Mouse (Mus musculus): ENCODE results near the gene Fam71e1. TPM values are rescaled to one million over a fixed set of nuclear protein-coding genes. Genes with fewer than 3 reads are reported as not detected.

Fam71e1 gene
- polyA plus RNA-seq, 1 experiment from 2014 or later, result 10.8 TPM

GRCm38 (mm10) chr7:44488545-44488944, 7.8 kb upstream of the Fam71e1 start:
- no peak overlapping the region for H3K27ac ChIP-seq (replicated peaks; ENCODE audit: low read depth, low read length)
- DNase-seq (ENCODE audit: low spot score) (no peak), ATAC-seq (replicated peaks; ENCODE audit: insufficient number of reproducible peaks, low FRiP score, low TSS enrichment, low read depth) (no peak)
- no peak overlapping the region for H3K4me3 ChIP-seq (ENCODE audit: low read depth, low read length)
- no peak overlapping the region for H3K4me2 ChIP-seq (ENCODE audit: low read depth, low read length)
- WGBS, result 86% methylated on average over 8 of the region's 8 CpGs
- no peaks in the 10 kb centered on the region for H3K4me1 ChIP-seq (ENCODE audit: control insufficient read depth, insufficient read depth, low read length)
- H3K9ac ChIP-seq (replicated peaks; ENCODE audit: low read length), result no peak overlapping the region
- peaks cover 2% of the 10 kb centered on the region; the same call in 1 of the 2 replicates for H3K36me3 ChIP-seq (replicated peaks; ENCODE audit: control insufficient read depth, insufficient read depth, low read depth, low read length)
- no peaks in the 10 kb centered on the region for H3K9me3 ChIP-seq (replicated peaks; ENCODE audit: control insufficient read depth, low read length)
- H3K27me3 ChIP-seq (ENCODE audit: control insufficient read depth, insufficient read depth, low read length), result no peaks in the 10 kb centered on the region

GRCm38 (mm10) chr7:44490281-44490680, 6.1 kb upstream of the Fam71e1 start:
- no peak overlapping the region for H3K9ac ChIP-seq (replicated peaks; ENCODE audit: low read length)
- H3K27ac ChIP-seq (replicated peaks; ENCODE audit: low read depth, low read length), result no peak overlapping the region
- no peaks in the 10 kb centered on the region for H3K27me3 ChIP-seq (ENCODE audit: control insufficient read depth, insufficient read depth, low read length)
- no peaks in the 10 kb centered on the region; the same call in 1 of the 2 replicates for H3K4me1 ChIP-seq (ENCODE audit: control insufficient read depth, insufficient read depth, low read length)
- no peak overlapping the region for H3K4me3 ChIP-seq (ENCODE audit: low read depth, low read length)
- ATAC-seq (replicated peaks; ENCODE audit: insufficient number of reproducible peaks, low FRiP score, low TSS enrichment, low read depth) (no peak), DNase-seq (ENCODE audit: low spot score) (no peak)
- H3K9me3 ChIP-seq (replicated peaks; ENCODE audit: control insufficient read depth, low read length), result no peaks in the 10 kb centered on the region
- 83% methylated on average over 4 of the region's 4 CpGs for WGBS
- H3K4me2 ChIP-seq (ENCODE audit: low read depth, low read length), result no peak overlapping the region
- peaks cover 2% of the 10 kb centered on the region; the same call in 1 of the 2 replicates for H3K36me3 ChIP-seq (replicated peaks; ENCODE audit: control insufficient read depth, insufficient read depth, low read depth, low read length)

GRCm38 (mm10) chr7:44491391-44491790, 5.0 kb upstream of the Fam71e1 start:
- H3K36me3 ChIP-seq (replicated peaks; ENCODE audit: control insufficient read depth, insufficient read depth, low read depth, low read length), result peaks cover 2% of the 10 kb centered on the region; the same call in 1 of the 2 replicates
- no peak for DNase-seq (ENCODE audit: low spot score)
- no peak overlapping the region for H3K9ac ChIP-seq (replicated peaks; ENCODE audit: low read length)
- H3K27me3 ChIP-seq (ENCODE audit: control insufficient read depth, insufficient read depth, low read length), result no peaks in the 10 kb centered on the region
- no peak overlapping the region for H3K4me2 ChIP-seq (ENCODE audit: low read depth, low read length)
- WGBS, result 91% methylated on average over 5 of the region's 5 CpGs
- H3K9me3 ChIP-seq (replicated peaks; ENCODE audit: control insufficient read depth, low read length), result no peaks in the 10 kb centered on the region
- H3K27ac ChIP-seq (replicated peaks; ENCODE audit: low read depth, low read length), result no peak overlapping the region
- no peaks in the 10 kb centered on the region; the same call in 1 of the 2 replicates for H3K4me1 ChIP-seq (ENCODE audit: control insufficient read depth, insufficient read depth, low read length)
- H3K4me3 ChIP-seq (ENCODE audit: low read depth, low read length), result no peak overlapping the region
- ATAC-seq (replicated peaks; ENCODE audit: insufficient number of reproducible peaks, low FRiP score, low TSS enrichment, low read depth), result no peak

- ATAC-seq (replicated peaks; ENCODE audit: insufficient number of reproducible peaks, low FRiP score, low TSS enrichment, low read depth), result no peak
- WGBS, result 93% methylated on average over 21 of the region's 21 CpGs
- H3K4me2 ChIP-seq (ENCODE audit: low read depth, low read length), result no peak overlapping the region
- H3K27ac ChIP-seq (replicated peaks; ENCODE audit: low read depth, low read length), result no peak overlapping the region
- H3K4me3 ChIP-seq (ENCODE audit: low read depth, low read length), result no peak overlapping the region
- no peaks in the 10 kb centered on the region for H3K27me3 ChIP-seq (ENCODE audit: control insufficient read depth, insufficient read depth, low read length)
- no peaks in the 10 kb centered on the region for H3K9me3 ChIP-seq (replicated peaks; ENCODE audit: control insufficient read depth, low read length)
- peaks cover 2% of the 10 kb centered on the region; the same call in 1 of the 2 replicates for H3K36me3 ChIP-seq (replicated peaks; ENCODE audit: control insufficient read depth, insufficient read depth, low read depth, low read length)
- no peaks in the 10 kb centered on the region; the same call in 1 of the 2 replicates for H3K4me1 ChIP-seq (ENCODE audit: control insufficient read depth, insufficient read depth, low read length)
- H3K9ac ChIP-seq (replicated peaks; ENCODE audit: low read length), result no peak overlapping the region
- no peak for DNase-seq (ENCODE audit: low spot score)
Measured at GRCm38 (mm10) chr7:44492166-44492826, 4.1 kb upstream of the Fam71e1 start.

GRCm38 (mm10) chr7:44494681-44495080, 1.7 kb upstream of the Fam71e1 start:
- Histone ChIP-seq H3K27ac (replicated peaks; ENCODE audit: low read depth, low read length) (no peak overlapping the region), H3K4me3 (ENCODE audit: low read depth, low read length) (no peak overlapping the region), H3K36me3 (replicated peaks; ENCODE audit: control insufficient read depth, insufficient read depth, low read depth, low read length) (peaks cover 2% of the 10 kb centered on the region; the same call in 1 of the 2 replicates), H3K4me2 (ENCODE audit: low read depth, low read length) (no peak overlapping the region), H3K9me3 (replicated peaks; ENCODE audit: control insufficient read depth, low read length) (no peaks in the 10 kb centered on the region), H3K27me3 (ENCODE audit: control insufficient read depth, insufficient read depth, low read length) (no peaks in the 10 kb centered on the region), H3K4me1 (ENCODE audit: control insufficient read depth, insufficient read depth, low read length) (no peaks in the 10 kb centered on the region; the same call in 1 of the 2 replicates), H3K9ac (replicated peaks; ENCODE audit: low read length) (no peak overlapping the region)
- WGBS, result 94% methylated on average over 12 of the region's 12 CpGs
- DNase-seq (ENCODE audit: low spot score) (no peak), ATAC-seq (replicated peaks; ENCODE audit: insufficient number of reproducible peaks, low FRiP score, low TSS enrichment, low read depth) (no peak)

GRCm38 (mm10) chr7:44495086-44495485, 1.3 kb upstream of the Fam71e1 start:
- H3K4me2 ChIP-seq (ENCODE audit: low read depth, low read length), result peak overlapping the region; percentile 90; the same call in 1 of the 2 replicates
- peaks cover 2% of the 10 kb centered on the region; the same call in 1 of the 2 replicates for H3K36me3 ChIP-seq (replicated peaks; ENCODE audit: control insufficient read depth, insufficient read depth, low read depth, low read length)
- H3K4me3 ChIP-seq (ENCODE audit: low read depth, low read length), result no peak overlapping the region; the same call in 1 of the 2 replicates
- DNase-seq (ENCODE audit: low spot score) (no peak), ATAC-seq (replicated peaks; ENCODE audit: insufficient number of reproducible peaks, low FRiP score, low TSS enrichment, low read depth) (no peak)
- H3K27me3 ChIP-seq (ENCODE audit: control insufficient read depth, insufficient read depth, low read length), result no peaks in the 10 kb centered on the region
- H3K27ac ChIP-seq (replicated peaks; ENCODE audit: low read depth, low read length), result no peak overlapping the region
- H3K9ac ChIP-seq (replicated peaks; ENCODE audit: low read length), result no peak overlapping the region; the same call in 1 of the 2 replicates
- WGBS, result 89% methylated on average over 7 of the region's 7 CpGs
- H3K4me1 ChIP-seq (ENCODE audit: control insufficient read depth, insufficient read depth, low read length), result no peaks in the 10 kb centered on the region; the same call in 1 of the 2 replicates
- no peaks in the 10 kb centered on the region for H3K9me3 ChIP-seq (replicated peaks; ENCODE audit: control insufficient read depth, low read length)

- under 1% methylated on average over 26 of the region's 26 CpGs for WGBS
- DNase-seq (ENCODE audit: low spot score) (no peak), ATAC-seq (replicated peaks; ENCODE audit: insufficient number of reproducible peaks, low FRiP score, low TSS enrichment, low read depth) (no peak)
- H3K27me3 ChIP-seq (ENCODE audit: control insufficient read depth, insufficient read depth, low read length), result no peaks in the 10 kb centered on the region
- peak overlapping the region; percentile 77 for H3K4me3 ChIP-seq (ENCODE audit: low read depth, low read length)
- H3K36me3 ChIP-seq (replicated peaks; ENCODE audit: control insufficient read depth, insufficient read depth, low read depth, low read length), result no peaks in the 10 kb centered on the region
- no peaks in the 10 kb centered on the region for H3K9me3 ChIP-seq (replicated peaks; ENCODE audit: control insufficient read depth, low read length)
- peak overlapping the region; percentile 84 for H3K27ac ChIP-seq (replicated peaks; ENCODE audit: low read depth, low read length)
- peak overlapping the region; percentile 90 for H3K4me2 ChIP-seq (ENCODE audit: low read depth, low read length)
- no peaks in the 10 kb centered on the region; the same call in 1 of the 2 replicates for H3K4me1 ChIP-seq (ENCODE audit: control insufficient read depth, insufficient read depth, low read length)
- peak overlapping the region; percentile 90 for H3K9ac ChIP-seq (replicated peaks; ENCODE audit: low read length)
Measured at GRCm38 (mm10) chr7:44496771-44497109, 359 bp downstream of the Fam71e1 start.

- Histone ChIP-seq H3K9me3 (replicated peaks; ENCODE audit: control insufficient read depth, low read length) (no peaks in the 10 kb centered on the region), H3K9ac (replicated peaks; ENCODE audit: low read length) (peak overlapping the region; percentile 90), H3K27ac (replicated peaks; ENCODE audit: low read depth, low read length) (no peak overlapping the region), H3K4me2 (ENCODE audit: low read depth, low read length) (peak overlapping the region; percentile 90), H3K4me1 (ENCODE audit: control insufficient read depth, insufficient read depth, low read length) (no peaks in the 10 kb centered on the region; the same call in 1 of the 2 replicates), H3K27me3 (ENCODE audit: control insufficient read depth, insufficient read depth, low read length) (no peaks in the 10 kb centered on the region), H3K36me3 (replicated peaks; ENCODE audit: control insufficient read depth, insufficient read depth, low read depth, low read length) (no peaks in the 10 kb centered on the region), H3K4me3 (ENCODE audit: low read depth, low read length) (peak overlapping the region; percentile 77)
- ATAC-seq (replicated peaks; ENCODE audit: insufficient number of reproducible peaks, low FRiP score, low TSS enrichment, low read depth) (no peak), DNase-seq (ENCODE audit: low spot score) (no peak)
- 85% methylated on average over 10 of the region's 10 CpGs for WGBS
Measured at GRCm38 (mm10) chr7:44497361-44498055, 1.1 kb downstream of the Fam71e1 start.

Measured in embryonic facial prominence, embryonic 11.5 days (tissue).